ENCODE assay signal across 15 mouse cellular contexts in genomic region chr11:95896446-95897179, GRCm38 (mm10). TPM values are rescaled to one million over a fixed set of nuclear protein-coding genes. Genes with fewer than 3 reads are reported as not detected.
A peak's percentile ranks its signal among the peaks of the same experiment; 100 is the strongest.
DNase-seq lines count a peak whose midpoint lies in the region; ATAC-seq lines count a peak whose summit lies in the region.
"Had no signal": no experiment of that assay in that cellular context is flagged by ENCODE, and none has a peak within 500 bp of the region (broad histone marks: within the 10 kb centered on the region; RNA-seq: fewer than 3 reads in every experiment).

No protein-coding gene starts in this region.

- peak overlapping the region; percentile 43 for H3K4me2 ChIP-seq in liver, embryonic 15.5 days
- H3K4me2 ChIP-seq: heart, embryonic 13.5 days; hindbrain, embryonic 15.5 days; lung, embryonic 14.5 days had no signal

- no peaks in the 10 kb centered on the region for H3K4me1 ChIP-seq in liver, embryonic 15.5 days (replicated peaks)
- H3K4me1 ChIP-seq: heart, embryonic 13.5 days; hindbrain, embryonic 15.5 days had no signal

- no peaks in the 10 kb centered on the region for H3K9me3 ChIP-seq in liver, embryonic 15.5 days (replicated peaks)
- H3K9me3 ChIP-seq: heart, embryonic 13.5 days; hindbrain, embryonic 15.5 days had no signal

- H3K9ac ChIP-seq in liver, embryonic 15.5 days: no peak overlapping the region
- H3K9ac ChIP-seq: heart, embryonic 13.5 days; hindbrain, embryonic 15.5 days; lung, embryonic 14.5 days had no signal

- no peaks in the 10 kb centered on the region for H3K36me3 ChIP-seq in liver, embryonic 15.5 days (replicated peaks)
- no peaks in the 10 kb centered on the region for H3K36me3 ChIP-seq in splenic B cell, adult 2 months (ENCODE audit: control insufficient read depth, insufficient read depth, low read length, poor library complexity, severe bottlenecking)
- H3K36me3 ChIP-seq: heart, embryonic 13.5 days; hindbrain, embryonic 15.5 days had no signal

- peak overlapping the region; percentile 32; the same call in 1 of the 2 replicates for H3K4me3 ChIP-seq in liver, embryonic 15.5 days (replicated peaks)
- H3K4me3 ChIP-seq: heart, embryonic 13.5 days; hindbrain, embryonic 15.5 days had no signal

- no peak overlapping the region for H3K27ac ChIP-seq in liver, embryonic 15.5 days (replicated peaks)
- H3K27ac ChIP-seq: heart, embryonic 13.5 days; hindbrain, embryonic 15.5 days had no signal

- 31% methylated on average over 14 of the region's 14 CpGs for whole genome bisulfite sequencing in liver, embryonic 15.5 days (ENCODE audit: insufficient replicate concordance)

- ATAC-seq in liver, embryonic 15.5 days (ENCODE audit: insufficient read depth): no peak

- H3K27me3 ChIP-seq in liver, embryonic 15.5 days: peaks cover 6% of the 10 kb centered on the region; the same call in 1 of the 2 replicates
- H3K27me3 ChIP-seq in splenic B cell, adult 2 months (ENCODE audit: control insufficient read depth, insufficient read depth, low read length, poor library complexity, severe bottlenecking): no peaks in the 10 kb centered on the region
- H3K27me3 ChIP-seq: heart, embryonic 13.5 days; hindbrain, embryonic 15.5 days had no signal

- DNase-seq in lung, postnatal 36 days: peak; percentile 5
- DNase-seq in lung, postnatal 25 days (ENCODE audit: low spot score): no peak
- DNase-seq in T-cell, adult 2 months (ENCODE audit: low spot score): peak; percentile 41
- DNase-seq in splenic B cell, adult 2 months (ENCODE audit: low read depth, low spot score): peak; percentile 63
- no peak for DNase-seq in right cerebral cortex, adult 18-20 months
- no peak for DNase-seq in cerebellum, adult 9-11 months
- DNase-seq in layer of hippocampus, postnatal 25 days (ENCODE audit: extremely low spot score in 1 of 2, low spot score in 1 of 2): no peak
- DNase-seq: cerebellum, postnatal 36 days; kidney, postnatal 14 days; lung, embryonic 14.5 days had no signal

RNA-seq across cellular contexts. Expression of gene B4galnt2, which starts 18.1 kb away (rescaled TPM):
- 0.17 and 0.20 TPM in 2 replicates for polyA plus RNA-seq in liver, embryonic 15.5 days (2015; fragmentation: Nextera tagmentation; extraction: Ambion mirVana)
- total RNA-seq in layer of hippocampus, postnatal 25 days (2021): not detected
- total RNA-seq: left cerebral cortex, postnatal 10 days; midbrain, postnatal 0 days had no signal
- polyA plus RNA-seq: hindbrain, embryonic 15.5 days; midbrain, postnatal 0 days had no signal

RNA-seq across cellular contexts. Expression of gene Abi3, which starts 54.3 kb away (rescaled TPM):
- polyA plus RNA-seq in liver, embryonic 15.5 days (2015; fragmentation: Nextera tagmentation; extraction: Ambion mirVana): 6.9 and 7.0 TPM in 2 replicates
- total RNA-seq in layer of hippocampus, postnatal 25 days (2021): 1 to 10 TPM; 5.4 to 8.1 TPM

RNA-seq across cellular contexts. Expression of gene Gngt2, which starts 59.6 kb away (rescaled TPM):
- 20.1 and 22.1 TPM in 2 replicates for polyA plus RNA-seq in liver, embryonic 15.5 days (2015; fragmentation: Nextera tagmentation; extraction: Ambion mirVana)
- total RNA-seq in layer of hippocampus, postnatal 25 days (2021): 1 to 10 TPM; 3.3 to 3.8 TPM

Comparison
In these comparisons a context has a peak if more than half of its experiments do, and no peak if none do; other contexts are left out.
1. DNase-seq: peak in lung, postnatal 36 days (single experiment), T-cell, adult 2 months (single experiment) and splenic B cell, adult 2 months (single experiment); none in lung, postnatal 25 days (single experiment), right cerebral cortex, adult 18-20 months (single experiment), cerebellum, adult 9-11 months (single experiment) and layer of hippocampus, postnatal 25 days (0 of 2).